Mouse (Mus musculus) adrenal gland, postnatal 25 days (tissue): ENCODE results near the gene Zdhhc23. TPM values are rescaled to one million over a fixed set of nuclear protein-coding genes. Genes with fewer than 3 reads are reported as not detected.

Experiments
- microRNA-seq, 2 experiments: library from miRNA; unstranded; fragments of <30 nt; microRNA quantifications; one replicate each; pipeline ENCODE4 v1.2.0; 2021
- total RNA-seq: library from RNA; stranded (reverse); gene quantifications from 2 replicates; pipeline ENCODE4 v1.2.3, GENCODE M21; 2021

Gene Zdhhc23
- total RNA-seq, 1 experiment from 2014 or later = 0.46 TPM

Small RNAs within 50 kb of the gene (microRNA-seq; reads per million reads assigned to microRNA genes)
- 0 reads per million in 2 experiments for gene Mir3470b

Other genes with a start within 250 kb of the Zdhhc23 start
- not detected in 2 replicates for gene Drd3, start 225.8 kb downstream of the Zdhhc23 start, total RNA-seq
- 8.6 and 10.7 TPM in 2 replicates for gene Ccdc191, start 90.0 kb downstream of the Zdhhc23 start, total RNA-seq
- 30.8 and 40.2 TPM in 2 replicates for gene Qtrt2, start 53.0 kb downstream of the Zdhhc23 start, total RNA-seq
- 1.6 and 2.1 TPM in 2 replicates for gene Gramd1c, start 83.6 kb upstream of the Zdhhc23 start, total RNA-seq
- 149 and 153 TPM in 2 replicates for gene Atp6v1a, start 159.9 kb upstream of the Zdhhc23 start, total RNA-seq
- 79.9 and 101 TPM in 2 replicates for gene Naa50, start 160.0 kb upstream of the Zdhhc23 start, total RNA-seq
- gene Usf3, start 193.5 kb upstream of the Zdhhc23 start, total RNA-seq = 29.2 and 32.3 TPM in 2 replicates